Mouse (Mus musculus) brain, embryonic 14.5 days (tissue): ENCODE results near the gene Aarsd1.

Source experiments
- CTCF ChIP-seq: fragments of 200-500 bp; IDR thresholded peaks from 2 replicates; pipeline ENCODE4 v1.5.1; 2012; ENCODE audit warnings: inconsistent platforms, mild to moderate bottlenecking, moderate library complexity, borderline replicate concordance; ENCODE audit not compliant: insufficient read depth, insufficient read length; ENCODE audit errors: extremely low read depth
- POLR2A ChIP-seq: fragments of 200-500 bp; IDR thresholded peaks from 2 replicates; pipeline ENCODE4 v1.6.1; 2012; ENCODE audit warnings: mild to moderate bottlenecking, inconsistent platforms, borderline replicate concordance; ENCODE audit not compliant: poor library complexity, insufficient read depth, insufficient read length, severe bottlenecking; ENCODE audit errors: extremely low read depth

GRCm38 (mm10) chr11:101465101-101465868 is 47.9 kb upstream of the Aarsd1 start:
- TF ChIP-seq CTCF (no peak), POLR2A (no peak)
